Mouse (Mus musculus): Measurements from ENCODE around the gene Med24. TPM values are rescaled to one million over a fixed set of nuclear protein-coding genes. Genes with fewer than 3 reads are reported as not detected.

Gene Med24
- polyA plus RNA-seq, 1 experiment, result 127 TPM

GRCm38 (mm10) chr11:98747804-98748505 is 18.7 kb upstream of the Med24 start:
- peak overlapping the region; percentile 88 for H3K27ac ChIP-seq (ENCODE audit: insufficient read depth, low read length)
- 0 out of 2 replicates have a peak, but pooled peaks have one; percentile 22 for TF ChIP-seq POLR2A (IDR thresholded peaks at IDR 0.05; ENCODE audit: extremely low read depth, insufficient read depth, low read length)
- no peak for TF ChIP-seq CTCF (IDR thresholded peaks at IDR 0.05; ENCODE audit: extremely low read depth, insufficient read depth, low read length)

GRCm38 (mm10) chr11:98746855-98747693 is 17.8 kb upstream of the Med24 start:
- Histone ChIP-seq H3K4me3 (ENCODE audit: insufficient read depth, low read length) (no peak overlapping the region; the same call in 1 of the 2 replicates), H3K4me1 (ENCODE audit: control insufficient read depth, insufficient read depth, low read length) (peaks cover 27% of the 10 kb centered on the region), H3K27ac (ENCODE audit: insufficient read depth, low read length) (peak overlapping the region; percentile 74)
- no peak for TF ChIP-seq CTCF (IDR thresholded peaks at IDR 0.05; ENCODE audit: extremely low read depth, insufficient read depth, low read length)
- TF ChIP-seq POLR2A (IDR thresholded peaks at IDR 0.05; ENCODE audit: extremely low read depth, insufficient read depth, low read length), result 0 out of 2 replicates have a peak, but pooled peaks have one; percentile 19

More at GRCm38 (mm10) chr11:98747804-98748505, 18.7 kb upstream of the Med24 start:
- H3K4me3 ChIP-seq (ENCODE audit: insufficient read depth, low read length), result peak overlapping the region; percentile 13
- peaks cover 33% of the 10 kb centered on the region for H3K4me1 ChIP-seq (ENCODE audit: control insufficient read depth, insufficient read depth, low read length)

DNA sequence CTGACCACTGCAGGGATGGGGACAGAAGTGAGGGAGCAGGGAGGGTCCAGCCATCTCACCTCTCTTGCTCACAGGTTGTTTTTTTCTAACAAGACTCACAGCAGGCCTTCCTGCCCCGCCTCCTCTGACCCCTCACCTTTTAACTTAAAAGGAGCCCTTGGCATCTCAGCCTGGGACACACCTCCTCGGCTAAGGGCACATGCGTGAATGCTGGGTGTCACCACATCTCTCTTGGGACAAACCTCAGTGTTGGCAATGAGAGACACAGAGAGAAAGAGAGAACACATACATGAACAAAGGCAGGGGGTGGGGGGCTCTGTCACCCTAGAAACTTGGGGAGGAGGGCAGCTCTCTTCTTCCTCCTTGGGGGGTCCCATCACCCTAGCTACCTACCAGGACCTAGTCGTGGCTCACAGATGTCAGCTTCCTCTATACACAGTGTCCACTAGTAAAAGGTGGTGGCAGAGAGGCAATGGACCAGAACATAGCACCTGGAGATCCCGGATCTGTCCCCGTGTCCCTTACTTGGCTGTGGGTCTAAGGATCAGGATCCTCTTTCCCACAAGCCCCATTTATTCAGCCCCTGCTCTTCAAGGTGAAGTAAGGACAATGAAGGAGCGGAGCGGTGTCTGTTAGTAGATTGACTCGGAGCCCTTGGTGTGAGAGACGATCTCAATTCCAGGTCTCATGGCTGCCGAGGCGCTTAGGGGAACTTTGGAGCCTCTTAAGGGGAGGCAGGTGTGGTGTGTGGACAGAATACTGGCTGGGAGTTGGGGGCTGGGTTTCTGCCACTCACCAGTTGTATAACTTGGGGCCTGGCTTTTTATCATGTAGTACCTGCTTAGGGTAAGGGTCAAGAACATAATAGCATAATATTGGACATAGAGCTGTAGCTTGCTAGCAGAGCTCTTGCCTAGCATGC is 17.0 kb upstream of the Med24 start:
- TF ChIP-seq CTCF (IDR thresholded peaks at IDR 0.05; ENCODE audit: extremely low read depth, insufficient read depth, low read length), result no peak
- no peak for TF ChIP-seq POLR2A (IDR thresholded peaks at IDR 0.05; ENCODE audit: extremely low read depth, insufficient read depth, low read length)
- Histone ChIP-seq H3K4me1 (ENCODE audit: control insufficient read depth, insufficient read depth, low read length) (peaks cover 24% of the 10 kb centered on the region), H3K27ac (ENCODE audit: insufficient read depth, low read length) (peak overlapping the region; percentile 74), H3K4me3 (ENCODE audit: insufficient read depth, low read length) (no peak overlapping the region)

DNA sequence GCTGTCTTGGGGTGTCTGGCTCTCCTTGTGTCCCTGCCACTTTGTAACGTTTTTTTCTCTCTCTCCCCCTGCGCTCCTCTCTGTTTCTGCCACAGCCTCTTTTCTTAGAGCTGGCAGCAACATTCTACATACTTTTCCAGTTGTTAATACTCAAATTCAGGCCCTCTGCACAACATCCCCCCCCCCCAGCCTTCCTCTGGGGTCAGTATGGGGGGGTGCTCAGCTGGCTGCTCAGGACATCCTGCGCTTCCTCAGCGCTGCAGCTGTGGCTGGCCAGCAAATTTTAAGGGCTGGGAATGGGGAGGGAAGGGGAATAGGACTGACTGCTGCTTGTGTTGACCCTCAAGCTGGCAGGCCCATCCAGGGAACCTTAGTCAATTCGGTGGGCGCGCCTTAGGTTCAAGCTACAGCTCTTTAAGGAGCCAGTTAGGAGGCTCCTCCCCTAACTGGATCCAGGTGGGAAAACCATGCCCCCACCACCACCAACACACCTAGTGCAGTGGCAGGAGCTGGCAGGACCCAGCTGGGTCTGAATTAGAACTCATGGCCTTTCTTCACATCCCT is 15.3 kb upstream of the Med24 start:
- Histone ChIP-seq H3K4me3 (ENCODE audit: insufficient read depth, low read length) (peak overlapping the region; percentile 55), H3K4me1 (ENCODE audit: control insufficient read depth, insufficient read depth, low read length) (peaks cover 17% of the 10 kb centered on the region), H3K27ac (ENCODE audit: insufficient read depth, low read length) (peak overlapping the region; percentile 49)
- TF ChIP-seq CTCF (IDR thresholded peaks at IDR 0.05; ENCODE audit: extremely low read depth, insufficient read depth, low read length), result no peak
- TF ChIP-seq POLR2A (IDR thresholded peaks at IDR 0.05; ENCODE audit: extremely low read depth, insufficient read depth, low read length), result no peak

DNA sequence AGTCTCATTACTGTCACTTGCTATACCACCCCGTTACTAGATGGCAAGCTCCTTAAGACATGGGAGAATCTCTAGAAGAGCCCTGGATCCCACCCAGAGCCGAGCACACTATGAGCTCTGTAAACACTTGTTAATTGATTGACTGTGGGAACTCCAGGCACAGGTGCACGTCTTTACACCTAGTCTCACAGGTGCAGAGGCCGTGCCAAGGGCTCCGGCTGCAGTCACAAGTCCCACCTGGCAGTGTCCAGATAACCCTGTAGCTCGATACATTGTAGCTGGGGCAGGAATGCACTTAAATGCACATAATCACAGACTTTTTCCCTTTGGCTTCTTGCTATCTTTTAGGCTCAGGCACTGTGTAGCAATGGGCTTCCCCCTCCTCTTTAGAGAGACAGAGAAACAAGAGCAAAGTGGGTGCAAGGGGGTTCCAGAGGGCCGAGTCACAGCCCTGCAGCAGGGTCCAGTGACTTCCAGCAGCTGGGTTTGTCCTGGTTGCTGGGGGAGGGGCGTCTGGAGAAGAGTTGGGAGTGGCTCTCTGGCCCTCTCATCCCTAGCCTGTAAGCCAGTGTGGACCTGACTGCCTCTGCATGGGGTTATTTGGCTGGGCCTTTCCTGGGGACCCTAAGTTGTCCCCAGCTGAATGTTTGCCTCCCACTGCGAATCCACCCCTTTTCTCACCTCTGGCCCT is 14.6 kb upstream of the Med24 start:
- Histone ChIP-seq H3K27ac (ENCODE audit: insufficient read depth, low read length) (peak overlapping the region; percentile 49), H3K4me1 (ENCODE audit: control insufficient read depth, insufficient read depth, low read length) (peaks cover 14% of the 10 kb centered on the region), H3K4me3 (ENCODE audit: insufficient read depth, low read length) (peak overlapping the region; percentile 55)
- TF ChIP-seq POLR2A (IDR thresholded peaks at IDR 0.05; ENCODE audit: extremely low read depth, insufficient read depth, low read length), result no peak
- TF ChIP-seq CTCF (IDR thresholded peaks at IDR 0.05; ENCODE audit: extremely low read depth, insufficient read depth, low read length), result no peak

- no peak for TF ChIP-seq CTCF (IDR thresholded peaks at IDR 0.05; ENCODE audit: extremely low read depth, insufficient read depth, low read length)
- TF ChIP-seq POLR2A (IDR thresholded peaks at IDR 0.05; ENCODE audit: extremely low read depth, insufficient read depth, low read length), result 0 out of 2 replicates have a peak, but pooled peaks have one; percentile 27
- peak overlapping the region; percentile 99 for H3K27ac ChIP-seq (ENCODE audit: insufficient read depth, low read length)
- H3K4me3 ChIP-seq (ENCODE audit: insufficient read depth, low read length), result peak overlapping the region; percentile 55
- peaks cover 9% of the 10 kb centered on the region for H3K4me1 ChIP-seq (ENCODE audit: control insufficient read depth, insufficient read depth, low read length)
Observed at GRCm38 (mm10) chr11:98742397-98743291, 13.4 kb upstream of the Med24 start.

GRCm38 (mm10) chr11:98741622-98742396 is 12.6 kb upstream of the Med24 start:
- H3K4me1 ChIP-seq (ENCODE audit: control insufficient read depth, insufficient read depth, low read length), result peaks cover 8% of the 10 kb centered on the region
- H3K4me3 ChIP-seq (ENCODE audit: insufficient read depth, low read length), result peak overlapping the region; percentile 55
- TF ChIP-seq POLR2A (IDR thresholded peaks at IDR 0.05; ENCODE audit: extremely low read depth, insufficient read depth, low read length) (no peak), CTCF (IDR thresholded peaks at IDR 0.05; ENCODE audit: extremely low read depth, insufficient read depth, low read length) (no peak)
- H3K27ac ChIP-seq (ENCODE audit: insufficient read depth, low read length), result peak overlapping the region; percentile 99
